Mouse (Mus musculus) limb, embryonic 13.5 days (tissue): Measurements from ENCODE around the gene Wdr26. TPM values are rescaled to one million over a fixed set of nuclear protein-coding genes. Genes with fewer than 3 reads are reported as not detected.

Experiments
- ATAC-seq: fragments of 200-750 bp; cut with Nextera tagmentation; 2 replicates; pipeline ENCODE4 v1.8.0; 2017; ENCODE audit warnings: low read depth, moderate number of reproducible peaks, moderate TSS enrichment; ENCODE audit not compliant: low FRiP score
- H3K27ac ChIP-seq: fragments of 300-500 bp; sonication (generic); 2 replicates; pipeline ENCODE4 v1.5.1; 2015; ENCODE audit warnings: inconsistent platforms, mild to moderate bottlenecking, moderate library complexity
- H3K27me3 ChIP-seq: fragments of 300-500 bp; sonication (generic); 2 replicates; pipeline ENCODE4 v1.6.1; 2015; ENCODE audit warnings: mild to moderate bottlenecking, inconsistent platforms
- H3K36me3 ChIP-seq: fragments of 300-500 bp; sonication (generic); 2 replicates; pipeline ENCODE4 v1.6.1; 2015; ENCODE audit warnings: inconsistent platforms, mild to moderate bottlenecking, moderate library complexity
- H3K4me1 ChIP-seq: fragments of 300-500 bp; sonication (generic); 2 replicates; pipeline ENCODE4 v1.6.1; 2015; ENCODE audit warnings: inconsistent platforms
- H3K4me2 ChIP-seq: fragments of 300-500 bp; sonication (generic); replicated peaks from 2 replicates; pipeline ENCODE4 v1.6.1; 2015; ENCODE audit warnings: inconsistent platforms, mild to moderate bottlenecking, moderate library complexity
- H3K4me3 ChIP-seq: fragments of 300-500 bp; sonication (generic); 2 replicates; pipeline ENCODE4 v1.5.1; 2015; ENCODE audit warnings: moderate library complexity, mild to moderate bottlenecking, inconsistent platforms
- H3K9ac ChIP-seq: fragments of 300-500 bp; sonication (generic); 2 replicates; pipeline ENCODE4 v1.6.1; 2015; ENCODE audit warnings: mild to moderate bottlenecking, inconsistent platforms
- H3K9me3 ChIP-seq: fragments of 300-500 bp; sonication (generic); 2 replicates; pipeline ENCODE4 v1.6.1; 2016; ENCODE audit warnings: inconsistent platforms
- WGBS: fragments of 180-500 bp; shearing (Covaris S2); methylation state at CpG from one replicate; pipeline ENCODE4 v1.1.7; 2015; 5-methylcytosine and 5-hydroxymethylcytosine counted together
- polyA plus RNA-seq: library from polyadenylated mRNA; unstranded; fragments of >200 nt; fragmentation: Nextera tagmentation; extraction: Ambion mirVana; gene quantifications from 2 replicates; pipeline ENCODE4 v1.2.1, GENCODE M21; 2015

Wdr26 gene
- polyA plus RNA-seq, 1 experiment from 2014 or later, result 44.4 TPM

DNA sequence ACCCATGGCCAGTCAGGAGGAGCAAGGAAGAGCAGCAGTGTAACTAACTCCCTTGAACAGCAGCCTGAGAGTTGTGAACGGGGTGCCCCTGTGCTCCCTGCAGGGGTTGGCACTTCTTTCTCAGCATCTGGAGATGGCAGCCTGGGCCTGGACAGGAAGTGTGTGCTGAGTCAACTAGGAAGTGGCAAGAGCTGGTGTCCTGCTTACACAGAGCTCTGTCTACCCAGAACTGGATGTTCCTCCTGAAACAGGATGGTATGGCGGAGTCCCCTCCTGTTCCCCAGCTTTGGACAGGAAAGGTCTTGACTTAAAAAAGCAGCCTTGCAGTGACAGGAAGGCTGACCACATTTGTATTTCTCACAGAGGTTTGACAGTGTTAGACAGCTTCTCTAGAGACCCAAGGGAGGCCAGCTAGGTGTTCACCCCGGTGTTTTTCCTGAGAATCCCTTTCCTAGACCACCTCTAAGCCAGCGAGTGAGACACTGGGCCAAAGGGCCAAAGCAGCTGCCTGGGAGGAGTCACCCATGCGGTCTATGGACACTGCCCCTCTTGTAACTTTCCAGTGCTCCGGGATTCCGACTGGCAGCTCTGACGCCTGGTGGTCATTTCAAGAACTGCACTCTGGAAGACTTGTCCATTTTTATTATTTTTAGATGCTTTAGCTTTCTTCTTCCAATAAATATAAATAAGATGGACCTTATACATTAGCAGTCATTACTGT, 20.7 kb upstream of the Wdr26 start:
- Histone ChIP-seq H3K36me3 (no peaks in the 10 kb centered on the region), H3K4me2 (no peak overlapping the region), H3K4me1 (peaks cover 18% of the 10 kb centered on the region), H3K27me3 (no peaks in the 10 kb centered on the region), H3K27ac (no peak overlapping the region), H3K4me3 (no peak overlapping the region), H3K9me3 (no peaks in the 10 kb centered on the region), H3K9ac (no peak overlapping the region)
- 28% methylated on average over 8 of the region's 8 CpGs for WGBS
- ATAC-seq, result 0 out of 2 replicates have a peak, but pooled peaks have one; percentile 57

GRCm38 (mm10) chr1:181231821-181232220, 20.0 kb upstream of the Wdr26 start:
- no peak for ATAC-seq
- H3K27me3 ChIP-seq, result no peaks in the 10 kb centered on the region
- no peak overlapping the region for H3K4me2 ChIP-seq
- H3K4me3 ChIP-seq, result no peak overlapping the region
- H3K9me3 ChIP-seq, result no peaks in the 10 kb centered on the region
- peaks cover 18% of the 10 kb centered on the region for H3K4me1 ChIP-seq
- H3K36me3 ChIP-seq, result no peaks in the 10 kb centered on the region
- H3K27ac ChIP-seq, result no peak overlapping the region
- 85% methylated on average over 9 of the region's 9 CpGs for WGBS
- H3K9ac ChIP-seq, result no peak overlapping the region

GRCm38 (mm10) chr1:181231262-181231661, 19.5 kb upstream of the Wdr26 start:
- Histone ChIP-seq H3K27me3 (no peaks in the 10 kb centered on the region), H3K4me2 (no peak overlapping the region), H3K27ac (no peak overlapping the region), H3K4me1 (peaks cover 18% of the 10 kb centered on the region), H3K36me3 (no peaks in the 10 kb centered on the region), H3K9ac (peak overlapping the region; percentile 25; the same call in 1 of the 2 replicates), H3K9me3 (no peaks in the 10 kb centered on the region), H3K4me3 (no peak overlapping the region)
- WGBS, result 70% methylated on average over 7 of the region's 7 CpGs
- ATAC-seq, result no peak

DNA sequence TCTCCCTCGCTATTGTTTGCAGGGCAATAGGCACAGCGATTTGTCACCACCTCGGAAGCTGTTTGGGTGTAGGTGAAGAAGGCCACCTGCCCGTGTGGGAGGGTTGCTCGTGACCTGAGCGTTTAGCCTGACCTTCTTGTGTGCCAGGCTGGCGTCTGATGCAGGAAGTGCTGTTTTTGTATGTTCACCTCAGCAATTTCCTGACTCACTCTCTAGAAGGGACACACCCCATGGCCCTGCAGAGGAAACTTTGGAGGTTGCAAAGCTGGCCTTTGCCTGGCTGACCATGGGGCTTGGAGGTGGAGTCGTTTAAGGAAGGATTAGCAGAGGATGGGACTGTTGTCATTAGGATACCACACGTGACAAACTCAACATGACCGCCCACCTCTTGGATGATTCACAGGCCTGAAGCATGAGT, 18.9 kb upstream of the Wdr26 start:
- no peak overlapping the region for H3K4me2 ChIP-seq
- no peak overlapping the region for H3K27ac ChIP-seq
- no peaks in the 10 kb centered on the region for H3K27me3 ChIP-seq
- no peaks in the 10 kb centered on the region for H3K36me3 ChIP-seq
- H3K9ac ChIP-seq, result peak overlapping the region; percentile 25; the same call in 1 of the 2 replicates
- H3K4me1 ChIP-seq, result peaks cover 18% of the 10 kb centered on the region
- no peak for ATAC-seq
- 32% methylated on average over 10 of the region's 10 CpGs for WGBS
- no peak overlapping the region for H3K4me3 ChIP-seq
- H3K9me3 ChIP-seq, result no peaks in the 10 kb centered on the region

- Histone ChIP-seq H3K9ac (no peak overlapping the region), H3K4me2 (no peak overlapping the region), H3K4me3 (no peak overlapping the region), H3K27ac (no peak overlapping the region), H3K27me3 (no peaks in the 10 kb centered on the region), H3K36me3 (no peaks in the 10 kb centered on the region), H3K4me1 (peaks cover 10% of the 10 kb centered on the region), H3K9me3 (no peaks in the 10 kb centered on the region)
- 80% methylated on average over 5 of the region's 5 CpGs for WGBS
- no peak for ATAC-seq
Measured at GRCm38 (mm10) chr1:181229046-181229445, 17.2 kb upstream of the Wdr26 start.

DNA sequence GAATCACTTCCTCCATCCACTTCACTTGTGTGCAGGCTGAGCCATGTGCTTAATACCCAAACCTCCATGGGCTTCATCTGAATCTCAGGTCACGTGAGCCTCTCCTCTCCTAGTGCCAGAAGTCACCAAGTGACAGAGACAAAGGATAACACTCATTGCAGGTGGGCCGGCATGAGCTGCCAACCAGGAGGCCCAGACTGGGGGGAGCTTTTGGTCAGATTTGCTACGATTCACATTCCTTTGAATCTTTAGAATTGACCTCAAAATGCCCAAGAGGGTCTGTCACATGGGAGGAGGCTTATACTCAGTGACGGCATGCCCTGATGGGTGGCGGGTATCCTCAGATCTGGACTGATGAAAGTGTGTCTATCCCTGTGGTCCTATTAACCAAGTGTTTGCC, 16.8 kb upstream of the Wdr26 start:
- 72% methylated on average over 5 of the region's 5 CpGs for WGBS
- H3K4me1 ChIP-seq, result peaks cover 8% of the 10 kb centered on the region; the same call in 1 of the 2 replicates
- H3K4me3 ChIP-seq, result no peak overlapping the region
- H3K4me2 ChIP-seq, result no peak overlapping the region
- no peak overlapping the region for H3K27ac ChIP-seq
- no peaks in the 10 kb centered on the region for H3K27me3 ChIP-seq
- H3K36me3 ChIP-seq, result no peaks in the 10 kb centered on the region
- no peak for ATAC-seq
- H3K9me3 ChIP-seq, result no peaks in the 10 kb centered on the region
- H3K9ac ChIP-seq, result no peak overlapping the region

- no peak overlapping the region for H3K4me2 ChIP-seq
Measured at GRCm38 (mm10) chr1:181227804-181228203, 16.0 kb upstream of the Wdr26 start.

GRCm38 (mm10) chr1:181226850-181227249, 15.0 kb upstream of the Wdr26 start:
- ATAC-seq, result no peak
- no peak overlapping the region for H3K4me3 ChIP-seq
- peaks cover 8% of the 10 kb centered on the region; the same call in 1 of the 2 replicates for H3K4me1 ChIP-seq
- H3K27me3 ChIP-seq, result no peaks in the 10 kb centered on the region
- H3K9ac ChIP-seq, result no peak overlapping the region
- no peak overlapping the region for H3K4me2 ChIP-seq
- H3K36me3 ChIP-seq, result no peaks in the 10 kb centered on the region
- H3K9me3 ChIP-seq, result no peaks in the 10 kb centered on the region
- no peak overlapping the region for H3K27ac ChIP-seq
- WGBS, result 58% methylated on average over 11 of the region's 11 CpGs

More at GRCm38 (mm10) chr1:181227804-181228203, 16.0 kb upstream of the Wdr26 start:
- ATAC-seq, result no peak
- H3K27ac ChIP-seq, result no peak overlapping the region
- no peak overlapping the region; the same call in 1 of the 2 replicates for H3K9ac ChIP-seq
- 80% methylated on average over 11 of the region's 11 CpGs for WGBS
- no peaks in the 10 kb centered on the region for H3K9me3 ChIP-seq
- H3K36me3 ChIP-seq, result no peaks in the 10 kb centered on the region
- H3K27me3 ChIP-seq, result no peaks in the 10 kb centered on the region
- no peak overlapping the region for H3K4me3 ChIP-seq
- H3K4me1 ChIP-seq, result peaks cover 8% of the 10 kb centered on the region; the same call in 1 of the 2 replicates

DNA sequence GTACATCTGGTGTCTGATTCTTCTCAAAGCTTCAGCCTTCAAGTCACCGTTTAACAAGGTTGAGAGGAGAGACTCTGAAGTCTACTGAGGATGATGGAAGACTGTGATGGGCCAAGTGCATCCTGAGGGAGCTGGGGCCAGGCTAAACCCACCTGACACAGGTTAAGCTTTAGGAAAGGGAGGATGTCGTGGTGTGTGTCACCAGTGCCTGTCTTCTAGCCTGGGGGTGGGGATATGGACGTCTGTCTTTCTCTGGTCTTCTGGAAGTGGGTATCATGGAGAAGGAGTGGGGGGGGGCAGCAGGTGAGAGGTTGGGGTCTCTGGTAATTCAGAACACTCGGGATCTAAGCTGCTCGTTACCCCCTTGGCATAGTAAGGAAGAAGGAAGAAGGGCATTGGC, 13.5 kb upstream of the Wdr26 start:
- Histone ChIP-seq H3K27me3 (no peaks in the 10 kb centered on the region), H3K27ac (no peak overlapping the region), H3K9ac (no peak overlapping the region), H3K4me3 (no peak overlapping the region), H3K9me3 (no peaks in the 10 kb centered on the region), H3K4me2 (no peak overlapping the region), H3K4me1 (0 out of 2 replicates have a peak, but pooled peaks cover 2% of the 10 kb centered on the region), H3K36me3 (no peaks in the 10 kb centered on the region)
- no peak for ATAC-seq
- WGBS, result 74% methylated on average over 5 of the region's 5 CpGs

DNA sequence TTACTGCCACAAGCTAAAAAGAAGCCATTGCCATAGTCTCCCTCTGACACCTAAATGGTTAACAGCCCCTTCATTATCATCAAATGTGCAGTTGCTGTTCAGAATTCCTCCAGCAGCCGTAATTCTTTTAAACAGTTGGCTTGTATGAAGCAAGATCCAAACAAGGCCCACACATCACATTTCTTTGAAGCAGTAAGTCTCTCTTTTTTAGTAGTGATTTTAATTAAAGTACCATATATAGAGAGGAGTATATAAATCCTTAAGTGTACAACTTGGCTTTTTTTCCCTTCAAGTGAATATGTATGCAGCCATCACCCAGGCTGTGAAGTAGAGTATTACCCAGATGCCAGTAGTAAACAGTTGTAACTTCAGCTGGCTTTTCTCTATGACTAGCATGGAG, 10.2 kb upstream of the Wdr26 start:
- Histone ChIP-seq H3K4me2 (no peak overlapping the region), H3K4me1 (no peaks in the 10 kb centered on the region), H3K27me3 (no peaks in the 10 kb centered on the region), H3K36me3 (no peaks in the 10 kb centered on the region), H3K4me3 (no peak overlapping the region), H3K9ac (no peak overlapping the region), H3K9me3 (no peaks in the 10 kb centered on the region), H3K27ac (no peak overlapping the region)
- WGBS, result 13% methylated on average over 1 of the region's 1 CpGs
- no peak for ATAC-seq

DNA sequence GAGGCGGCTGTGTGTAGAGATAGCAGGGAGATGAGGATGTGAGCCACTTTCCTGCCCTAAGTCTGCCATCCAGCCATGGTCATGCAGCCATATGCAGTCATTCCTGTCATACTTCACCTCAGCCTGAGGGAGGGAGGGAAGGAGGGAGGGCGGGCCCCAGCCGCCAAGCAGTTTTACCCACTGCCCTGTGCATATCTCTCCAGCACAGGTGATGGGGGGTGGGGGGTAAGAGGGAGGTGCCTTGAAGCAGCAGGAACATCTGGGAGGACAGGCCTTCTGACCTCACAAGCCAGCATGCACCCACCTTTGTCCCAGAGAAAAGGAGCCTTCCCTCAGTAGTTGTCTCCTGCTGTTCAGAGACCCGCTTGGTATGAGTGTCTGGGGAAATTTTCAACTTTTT, 4.5 kb upstream of the Wdr26 start:
- H3K4me2 ChIP-seq, result no peak overlapping the region
- H3K4me1 ChIP-seq, result peaks cover 10% of the 10 kb centered on the region
- H3K4me3 ChIP-seq, result no peak overlapping the region
- no peaks in the 10 kb centered on the region for H3K27me3 ChIP-seq
- ATAC-seq, result no peak
- no peak overlapping the region for H3K27ac ChIP-seq
- H3K36me3 ChIP-seq, result no peaks in the 10 kb centered on the region
- WGBS, result 72% methylated on average over 4 of the region's 4 CpGs
- 0 out of 2 replicates have a peak overlapping the region, but pooled peaks have one; percentile 4 for H3K9ac ChIP-seq
- no peaks in the 10 kb centered on the region for H3K9me3 ChIP-seq

- no peaks in the 10 kb centered on the region for H3K27me3 ChIP-seq
- no peak overlapping the region for H3K9ac ChIP-seq
- no peak overlapping the region for H3K27ac ChIP-seq
- no peak for ATAC-seq
- H3K36me3 ChIP-seq, result no peaks in the 10 kb centered on the region
- peaks cover 20% of the 10 kb centered on the region for H3K4me1 ChIP-seq
- no peak overlapping the region for H3K4me3 ChIP-seq
- WGBS, result 84% methylated on average over 8 of the region's 8 CpGs
- H3K9me3 ChIP-seq, result no peaks in the 10 kb centered on the region
- no peak overlapping the region for H3K4me2 ChIP-seq
Measured at GRCm38 (mm10) chr1:181214296-181215035, 2.7 kb upstream of the Wdr26 start.
